Mouse (Mus musculus) embryo, embryonic 10 days (tissue): Measurements from ENCODE around the gene Coa3.
"Not testable (repeated sequence)": the region's sequence is repeated elsewhere in the genome, so short reads cannot be mapped to it uniquely, and the experiment has no call there.

Experiments
- DNase-seq: peaks from one replicate; pipeline ENCODE4 v3.0.0-alpha.2; 2015; ENCODE audit warnings: low spot score

The Coa3 gene

DNA sequence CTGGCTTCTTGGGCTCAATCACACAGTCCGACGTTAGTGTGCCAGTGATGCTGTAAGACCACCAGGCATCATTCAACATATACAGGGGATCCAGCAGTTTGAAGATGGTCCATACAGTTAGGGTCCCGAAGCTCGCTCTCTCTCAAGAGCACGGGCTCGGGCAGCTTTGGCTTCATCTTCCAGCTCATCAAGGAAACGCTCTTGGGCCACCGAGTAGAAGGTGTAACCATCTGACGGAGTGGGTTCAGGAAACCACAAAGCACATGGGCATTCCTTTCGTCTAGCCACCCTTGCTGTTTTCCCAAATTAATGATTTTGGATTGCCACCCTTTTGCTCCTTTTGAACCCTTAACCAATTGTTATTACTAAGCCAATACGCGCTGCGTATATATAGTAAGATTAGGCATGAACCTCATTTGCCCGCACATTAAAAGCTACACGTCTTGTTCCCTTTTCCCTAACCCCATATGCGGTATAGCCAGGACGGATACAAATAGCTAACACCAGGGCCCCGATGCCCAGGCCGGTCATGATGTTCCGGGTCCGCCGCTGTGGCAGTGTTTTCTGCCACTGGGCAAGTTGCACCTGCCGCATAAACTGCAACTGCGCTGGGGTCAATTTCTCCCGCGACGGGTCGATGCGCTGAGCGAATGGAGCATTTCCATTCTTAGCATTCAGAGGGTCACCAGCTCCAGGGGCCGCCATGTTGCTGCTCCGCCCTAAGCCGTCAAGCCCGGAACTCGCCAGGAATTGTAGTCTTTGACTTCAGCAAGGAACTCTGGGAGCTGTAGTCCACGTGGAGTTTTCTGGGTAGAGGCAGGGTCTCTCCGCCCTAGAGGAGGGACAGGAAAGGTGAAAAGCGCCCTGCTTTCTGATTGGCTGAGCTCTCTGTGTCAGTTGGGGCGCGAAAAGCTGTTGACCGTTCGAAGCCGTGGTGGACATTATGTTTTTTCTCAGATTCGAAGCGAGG lies at the start of gene Coa3, which contains the start of gene Cntd1:
TSS of gene Coa3 (minus strand) at position 892 of the 970 bp plus-strand sequence.
TSS of gene Cntd1 (plus strand) at position 790 of the 970 bp plus-strand sequence.
- DNase-seq, result peak; percentile 97

DNA sequence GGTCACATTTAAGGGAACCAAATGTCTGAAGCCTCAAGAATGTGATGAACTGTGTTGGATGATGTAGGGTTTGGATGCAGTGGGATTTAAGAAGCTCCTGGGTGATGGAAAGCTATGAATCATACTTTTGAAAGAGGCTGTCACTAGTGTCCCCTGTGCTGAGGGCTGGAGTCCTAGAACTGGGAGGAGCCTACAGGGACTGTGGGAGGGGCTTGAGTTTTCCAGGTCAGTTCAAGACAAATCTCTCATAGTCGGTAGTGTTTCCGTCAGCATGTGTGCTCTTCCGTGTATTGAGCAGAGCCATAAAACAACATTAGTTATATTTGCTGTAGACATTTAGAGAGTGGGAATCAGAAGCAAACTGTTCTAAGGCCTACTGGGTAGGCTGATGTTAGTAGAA lies 48.4 kb upstream of the Coa3 start:
- DNase-seq, result no peak

DNA sequence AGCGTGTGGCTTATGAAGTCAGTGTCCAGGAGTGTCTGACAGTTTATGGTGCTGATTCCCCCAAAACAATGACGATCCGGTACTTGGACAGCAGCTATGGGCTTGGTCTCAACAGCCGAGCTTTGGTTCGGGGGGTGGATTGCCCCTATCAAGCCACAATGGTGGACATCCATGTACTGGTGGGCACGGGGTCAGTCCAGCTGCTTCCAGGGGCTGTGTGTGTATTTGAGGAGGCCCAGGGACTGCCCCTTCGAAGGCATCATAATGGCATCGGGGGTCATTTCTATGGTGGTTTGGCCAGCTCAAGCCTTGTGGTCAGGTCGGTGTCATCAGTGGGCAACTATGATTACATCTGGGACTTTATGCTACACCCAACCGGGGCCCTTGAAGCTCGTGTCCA lies 47.2 kb upstream of the Coa3 start:
- DNase-seq, result no peak

DNA sequence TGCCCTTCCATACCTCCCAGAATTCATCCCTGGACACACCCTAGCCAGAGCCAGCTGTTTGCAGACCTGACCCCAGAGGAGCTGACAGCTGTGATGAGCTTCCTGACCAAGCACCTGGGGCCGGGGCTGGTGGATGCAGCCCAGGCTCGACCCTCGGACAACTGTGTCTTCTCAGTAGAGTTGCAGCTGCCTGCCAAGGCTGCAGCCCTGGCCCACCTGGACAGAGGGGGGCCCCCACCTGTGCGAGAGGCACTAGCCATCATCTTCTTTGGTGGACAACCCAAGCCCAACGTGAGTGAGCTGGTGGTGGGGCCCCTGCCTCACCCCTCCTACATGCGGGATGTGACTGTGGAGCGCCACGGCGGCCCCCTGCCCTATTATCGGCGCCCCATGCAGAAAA lies 46.3 kb upstream of the Coa3 start:
- DNase-seq, result not testable (repeated sequence)

DNA sequence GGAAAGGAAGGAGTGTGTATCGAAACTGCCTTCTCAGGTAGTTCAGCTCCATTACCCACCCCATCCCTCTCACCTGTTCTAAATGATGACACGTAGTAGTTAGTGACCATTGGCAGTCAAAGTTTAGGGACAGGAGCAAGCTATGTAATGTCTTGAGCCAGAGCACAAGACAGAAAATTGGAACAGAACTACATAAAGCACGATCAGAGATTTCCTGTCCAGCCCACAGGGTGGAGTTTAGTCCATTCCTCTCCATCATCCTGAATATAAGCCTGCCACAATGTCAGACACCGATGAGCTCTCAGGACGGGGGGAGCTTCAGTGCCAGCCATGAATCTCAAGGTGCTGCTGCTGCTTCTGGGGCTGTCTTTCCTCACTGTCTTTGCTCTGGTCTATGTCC lies 45.8 kb upstream of the Coa3 start, which contains the start of gene Aoc2:
TSS of gene Aoc2 (plus strand) at position 301 of the 400 bp plus-strand sequence.
- DNase-seq, result no peak

DNA sequence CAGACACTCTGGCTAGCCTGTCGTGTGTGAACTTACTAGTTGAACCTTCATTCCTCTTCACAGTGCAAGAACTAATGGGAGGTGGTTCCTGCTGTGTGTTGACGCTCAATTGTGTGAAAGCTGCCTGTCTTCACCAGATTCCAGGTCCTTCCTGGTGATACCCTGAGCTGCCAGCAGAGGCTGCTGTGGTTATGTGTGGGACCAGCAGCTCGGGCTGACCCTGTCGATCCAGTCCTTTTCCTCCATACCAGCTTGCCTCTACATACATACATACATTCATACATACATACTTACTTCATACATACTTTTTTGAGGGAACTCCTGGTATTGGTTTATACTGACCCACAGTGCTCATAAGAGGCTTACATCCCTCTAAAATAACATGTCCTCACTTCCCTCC lies 44.7 kb upstream of the Coa3 start:
- peak; percentile 82 for DNase-seq

DNA sequence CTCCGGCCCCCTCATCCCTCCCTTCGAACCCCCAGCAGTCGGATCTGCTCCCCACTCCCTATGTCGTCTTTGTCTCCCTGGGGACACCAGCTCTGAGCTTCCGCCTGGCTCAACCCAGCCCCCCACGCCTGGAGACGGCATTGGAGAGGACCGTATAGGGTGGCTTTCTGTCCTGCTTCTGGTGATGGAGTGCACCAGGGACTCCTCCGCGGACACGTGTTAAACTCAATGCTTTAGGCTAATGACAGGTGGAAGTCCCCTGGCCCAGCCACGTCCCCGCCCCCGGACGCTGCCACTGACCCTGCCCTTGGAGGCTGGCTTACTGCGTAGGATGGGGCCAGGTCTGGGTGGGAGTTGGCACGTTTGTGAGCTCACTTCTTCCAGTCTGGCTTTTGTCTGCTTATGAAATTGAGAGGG lies 37.6 kb upstream of the Coa3 start:
- peak; percentile 43 for DNase-seq

DNA sequence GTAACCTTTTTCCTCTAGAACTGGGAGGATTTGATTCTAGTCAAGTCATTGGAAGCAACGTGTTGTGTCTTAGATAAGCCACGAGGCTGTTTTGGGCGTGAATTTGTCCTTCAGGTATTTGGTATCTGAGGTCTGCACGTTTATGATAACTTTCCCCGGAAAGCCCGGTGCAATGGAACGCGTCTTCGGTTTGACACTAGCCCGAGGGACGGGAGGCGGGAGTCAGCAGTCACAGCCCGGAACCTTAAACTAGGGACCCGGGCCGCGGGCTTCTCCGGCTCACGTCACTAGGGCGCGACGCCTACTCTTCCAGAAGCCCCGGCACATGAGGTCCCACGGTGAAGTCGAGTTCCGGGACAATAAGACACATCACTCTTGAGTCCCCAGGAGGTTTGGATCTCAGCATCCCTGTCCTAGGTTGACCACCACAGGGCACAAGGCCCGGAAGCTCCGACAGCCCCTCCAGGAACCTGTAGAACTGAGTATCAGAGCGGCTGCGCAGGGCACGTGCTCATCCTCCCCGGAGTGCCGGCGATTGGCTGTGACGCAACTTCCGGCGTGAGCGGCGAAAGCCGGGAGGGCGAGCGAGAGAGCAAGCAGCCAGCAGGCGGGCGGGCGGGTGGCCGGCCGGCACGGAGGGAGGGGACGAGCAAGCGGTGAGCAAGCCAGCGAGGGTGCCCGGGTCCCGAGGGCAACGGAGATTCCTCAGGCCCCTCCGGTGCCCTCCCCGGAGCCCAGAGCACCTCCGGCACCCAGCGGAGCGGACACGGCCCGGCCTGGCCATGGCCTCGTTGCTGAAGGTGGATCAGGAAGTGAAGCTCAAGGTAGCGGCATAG lies 37.0 kb upstream of the Coa3 start, which contains the start of gene Psme3:
TSS of gene Psme3 (plus strand) at position 549 of the 836 bp plus-strand sequence.
- peak; percentile 97 for DNase-seq

DNA sequence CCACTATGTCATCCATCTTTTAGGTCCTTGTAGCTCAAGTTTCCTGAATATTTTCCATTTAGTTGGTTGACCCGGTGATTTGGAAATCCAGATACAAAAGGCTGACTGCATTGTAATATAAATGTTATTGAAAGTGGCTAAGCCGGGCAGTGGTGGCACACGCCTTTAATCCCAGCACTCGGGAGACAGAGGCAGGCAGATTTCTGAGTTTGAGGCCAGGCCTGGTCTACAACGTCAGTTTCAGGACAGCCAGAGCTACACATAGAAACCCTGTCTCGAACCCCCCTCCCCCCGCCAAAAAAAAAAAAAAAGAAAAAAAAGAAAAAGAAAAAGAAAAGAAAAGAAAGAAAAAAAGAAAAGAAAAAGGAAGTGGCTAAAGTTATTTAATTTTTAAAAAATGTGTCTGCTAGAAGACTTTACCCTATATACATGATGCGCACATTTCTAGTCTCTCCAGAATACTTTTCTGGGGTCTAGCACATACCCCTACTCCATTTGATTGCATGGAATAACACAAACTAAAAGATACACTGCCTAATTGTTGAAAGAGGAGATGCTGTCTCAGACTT lies 36.3 kb upstream of the Coa3 start:
- DNase-seq, result no peak

DNA sequence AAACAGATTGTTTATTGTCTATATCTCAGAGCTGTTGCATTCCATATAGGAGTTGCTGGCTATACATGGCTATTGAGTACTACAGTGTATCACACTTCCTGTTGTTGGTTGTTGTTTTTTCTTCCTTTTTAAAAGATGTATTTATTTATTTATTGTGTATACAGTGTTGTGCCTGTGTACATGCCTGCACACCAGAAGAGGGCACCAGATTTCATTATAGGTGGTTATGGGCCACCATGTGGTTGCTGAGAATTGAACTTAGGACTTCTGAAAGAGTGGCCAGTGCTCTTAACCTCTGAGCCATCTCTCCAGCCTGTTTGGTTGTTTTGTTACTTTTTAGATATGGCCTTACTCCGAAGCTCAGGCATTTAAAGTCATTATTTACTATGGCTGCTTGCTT lies 35.7 kb upstream of the Coa3 start:
- DNase-seq, result no peak

DNA sequence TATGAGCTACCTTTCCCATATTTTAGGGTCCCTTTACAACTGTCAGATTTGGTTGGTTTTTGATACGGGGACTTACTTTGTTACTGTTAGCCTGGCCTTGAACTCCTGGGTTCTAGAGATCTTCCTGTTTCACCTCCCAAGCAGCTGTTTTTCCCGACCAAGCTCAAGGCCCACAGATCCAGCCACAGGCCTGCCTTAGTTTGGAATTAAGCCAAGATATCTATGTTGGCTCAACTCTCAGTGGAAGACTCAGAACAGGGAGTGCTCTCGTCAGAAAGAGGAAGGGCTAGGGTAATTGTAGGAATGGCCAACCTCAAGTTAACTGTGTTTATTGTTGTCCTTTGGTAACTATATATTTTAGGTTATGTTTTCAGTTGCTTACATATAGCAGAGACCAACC lies 33.2 kb upstream of the Coa3 start:
- no peak for DNase-seq

DNA sequence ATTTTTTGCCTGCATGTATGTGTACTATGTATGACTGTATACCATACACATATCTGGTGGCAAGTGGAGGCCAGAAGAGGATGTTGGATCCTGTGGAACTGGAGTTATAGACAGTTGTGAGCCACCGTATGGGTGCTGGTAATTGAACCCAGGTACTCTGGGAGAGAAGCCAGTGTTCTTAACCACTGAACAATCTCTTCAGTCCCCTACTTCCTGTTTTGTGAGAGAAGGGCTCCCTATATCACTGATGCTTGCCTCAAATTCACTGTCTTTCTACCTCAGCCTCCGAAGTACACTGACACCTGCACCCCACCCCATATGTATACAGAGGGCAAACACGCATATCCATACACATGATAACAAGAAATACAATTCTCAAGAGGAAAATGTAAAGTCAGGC lies 32.2 kb upstream of the Coa3 start:
- DNase-seq, result no peak

DNA sequence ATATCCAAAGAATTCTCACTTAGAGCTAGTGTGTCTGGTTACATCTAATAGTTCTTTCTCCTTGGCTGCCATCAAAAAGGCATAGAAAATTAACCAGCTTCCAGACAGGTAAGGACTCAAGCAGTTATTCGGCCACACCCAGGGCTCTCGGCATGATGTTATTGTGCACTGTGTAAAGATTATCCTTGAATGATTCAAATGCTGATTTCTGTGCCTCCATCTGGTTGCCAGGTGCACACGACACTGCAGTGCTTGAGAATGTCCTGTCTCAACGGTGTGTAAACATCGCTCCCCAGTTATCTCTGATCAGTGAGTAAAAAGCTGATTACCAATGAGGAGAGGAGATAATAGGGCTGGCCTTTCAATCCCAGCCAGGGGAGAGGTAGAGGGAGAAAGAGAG lies 28.8 kb upstream of the Coa3 start:
- DNase-seq, result no peak

DNA sequence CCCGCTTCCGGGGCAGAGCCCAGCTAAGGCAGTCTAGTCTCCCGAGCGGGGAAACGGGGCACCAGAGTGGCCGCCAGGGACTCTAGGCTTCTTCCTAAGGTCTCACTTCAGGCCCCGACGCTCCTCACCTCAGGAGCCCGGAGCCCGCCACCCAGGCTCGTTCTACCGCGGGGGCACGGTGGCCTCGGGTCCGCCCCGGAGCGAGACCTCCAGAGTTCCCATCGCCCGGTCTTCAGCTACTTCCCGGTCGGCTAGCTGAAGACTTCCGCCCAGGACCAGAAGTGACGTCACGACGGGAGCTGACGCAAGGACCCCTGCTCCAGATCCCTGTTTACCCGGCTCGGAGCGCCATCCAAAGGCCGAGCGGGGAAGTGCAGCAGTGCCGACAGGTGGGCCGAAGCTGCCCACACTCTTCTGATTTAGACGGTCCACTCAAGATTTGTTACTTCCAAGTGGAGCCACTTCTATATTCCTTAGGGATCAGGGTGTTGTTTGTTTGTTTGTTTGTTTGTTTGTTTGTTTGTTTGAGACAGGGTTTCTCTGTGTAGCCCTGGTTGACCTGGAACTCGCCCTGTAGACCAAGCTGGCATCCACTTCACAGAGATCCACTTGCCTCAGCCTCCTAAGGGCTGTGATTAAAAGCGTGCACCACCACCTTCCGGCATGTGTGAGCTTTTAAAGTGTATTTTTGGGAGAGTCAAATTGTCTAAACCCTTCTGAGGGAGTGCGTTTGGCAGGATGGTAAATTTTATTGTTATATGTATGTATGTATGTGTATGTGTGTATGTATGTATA lies 23.3 kb upstream of the Coa3 start, which contains the start of gene Becn1:
TSS of gene Becn1 (minus strand) at position 283 of the 795 bp plus-strand sequence.
- peak; percentile 98 for DNase-seq

DNA sequence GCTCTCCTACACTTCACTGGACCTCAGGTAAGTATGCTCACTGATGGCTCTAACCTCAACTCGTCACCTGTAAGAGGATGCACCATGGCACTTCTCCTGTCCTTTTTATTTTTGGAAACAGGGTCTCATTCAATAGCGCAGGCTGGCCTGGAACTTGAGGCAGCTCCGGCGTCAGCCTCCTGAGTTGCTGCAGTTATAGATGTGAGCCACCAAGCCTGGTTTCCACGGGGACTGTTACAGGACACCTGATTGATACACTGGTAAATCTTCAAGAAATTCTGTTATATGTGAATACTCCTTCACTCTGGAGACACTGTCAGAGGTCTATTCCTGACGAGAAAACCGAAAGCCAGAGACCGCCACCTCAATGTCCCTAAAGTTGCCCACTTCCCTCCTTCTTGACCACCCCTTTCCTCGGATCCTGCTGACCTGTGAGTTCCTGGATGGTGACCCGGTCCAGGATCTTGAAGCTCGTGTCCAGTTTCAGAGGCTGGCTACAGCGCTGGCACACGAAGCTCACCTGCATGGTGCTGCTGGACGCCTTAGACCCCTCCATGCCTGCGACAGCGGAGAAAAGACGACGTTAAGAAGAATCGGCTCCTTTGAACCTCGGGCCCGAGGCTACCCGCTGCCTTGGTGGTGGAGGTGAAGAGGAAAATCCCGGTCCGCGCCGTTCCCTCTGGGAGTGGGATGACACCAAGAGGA lies 22.5 kb upstream of the Coa3 start:
- no peak for DNase-seq

DNA sequence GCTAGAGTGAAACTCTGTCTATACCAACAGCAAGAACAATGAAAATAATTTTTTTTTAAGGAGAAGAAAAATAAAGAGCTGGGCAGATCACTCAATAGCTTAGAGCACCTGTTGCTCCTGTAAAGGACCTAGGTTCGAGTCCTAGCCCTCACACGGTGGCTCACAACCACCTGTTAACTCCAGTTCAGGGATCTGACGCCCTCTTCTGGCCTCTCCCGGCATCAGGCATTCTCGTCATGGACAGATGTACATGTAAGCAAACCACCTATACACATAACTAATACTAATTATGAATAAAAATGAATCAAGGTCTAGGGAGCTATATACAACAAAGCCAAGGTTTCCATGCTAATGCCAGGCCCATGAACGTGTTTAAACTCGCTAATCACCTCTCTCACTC lies 22.0 kb upstream of the Coa3 start:
- no peak for DNase-seq

DNA sequence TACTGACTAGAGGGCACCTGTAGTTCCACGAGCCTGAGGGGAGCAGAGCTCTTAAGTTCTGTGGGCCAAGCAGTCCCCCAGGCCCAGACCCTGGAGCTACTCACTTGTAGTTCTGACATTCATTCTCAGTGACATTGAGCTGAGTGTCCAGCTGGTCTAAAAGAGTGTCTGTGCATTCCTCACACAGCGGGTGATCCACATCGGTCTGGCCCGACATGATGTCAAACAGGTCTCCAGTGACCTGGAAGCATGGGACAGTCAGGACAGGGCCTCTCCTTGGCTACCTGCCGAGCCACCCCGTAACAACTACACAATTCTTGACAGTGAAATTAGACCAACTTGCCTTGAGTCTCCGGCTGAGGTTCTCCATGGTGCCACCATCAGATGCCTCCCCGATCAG lies 16.3 kb upstream of the Coa3 start:
- no peak for DNase-seq

DNA sequence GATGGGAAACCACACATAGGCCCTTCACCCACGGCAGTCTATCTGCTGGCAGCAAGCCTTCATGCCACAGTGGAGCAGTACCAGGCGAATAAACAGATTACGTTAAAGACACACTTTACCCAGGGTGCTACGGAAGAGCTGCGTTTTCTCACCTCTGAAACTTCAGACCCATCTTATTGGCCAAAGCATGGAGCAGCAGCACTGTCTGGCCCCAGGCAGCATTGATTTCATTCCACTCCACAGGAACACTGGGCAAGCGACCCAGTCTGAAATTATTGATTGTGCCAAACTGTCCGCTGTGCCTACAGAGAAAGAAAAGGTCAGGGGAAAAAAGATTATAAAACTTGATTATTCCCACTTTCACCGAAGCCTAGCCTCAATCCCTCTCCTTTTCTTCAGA lies 12.3 kb upstream of the Coa3 start:
- DNase-seq, result no peak

DNA sequence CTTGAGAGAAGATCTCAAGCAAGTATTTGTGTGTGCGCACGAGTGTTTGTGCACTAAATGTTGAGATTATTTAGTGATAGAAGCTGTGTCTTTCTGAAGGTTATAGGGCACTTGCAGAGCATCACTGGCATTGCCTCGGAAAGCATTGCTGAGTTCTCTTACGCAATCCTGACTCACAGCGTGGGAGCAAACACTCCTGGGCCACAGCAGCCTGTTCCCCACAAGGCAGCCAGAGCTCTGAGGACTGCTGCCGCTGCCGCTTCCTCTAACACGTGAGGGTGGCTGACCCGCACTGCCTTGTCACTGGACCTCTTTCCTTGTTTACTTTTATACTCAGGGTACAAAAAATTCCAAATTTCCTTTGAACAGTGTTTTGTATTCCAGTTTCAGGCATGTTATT lies 8.4 kb upstream of the Coa3 start:
- no peak for DNase-seq

DNA sequence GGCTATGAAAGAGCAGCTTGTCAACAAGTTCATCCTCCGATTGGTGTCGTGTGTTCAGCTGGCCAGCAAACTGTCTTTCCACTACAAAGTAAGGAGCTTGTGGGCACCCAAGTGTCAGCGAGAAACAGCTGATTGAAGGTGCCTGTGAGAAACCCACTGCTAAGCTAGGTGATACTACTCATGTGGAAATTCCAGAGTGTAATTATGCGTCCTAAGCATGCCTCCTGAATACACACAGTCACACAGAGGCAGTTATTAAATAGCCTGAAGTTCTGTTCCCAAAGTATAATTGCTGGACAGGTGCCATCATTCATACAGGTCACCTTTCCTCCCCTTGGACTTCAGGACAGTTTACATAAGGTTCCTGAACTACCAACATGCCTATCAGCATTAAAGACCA lies 4.9 kb upstream of the Coa3 start:
- DNase-seq, result no peak

DNA sequence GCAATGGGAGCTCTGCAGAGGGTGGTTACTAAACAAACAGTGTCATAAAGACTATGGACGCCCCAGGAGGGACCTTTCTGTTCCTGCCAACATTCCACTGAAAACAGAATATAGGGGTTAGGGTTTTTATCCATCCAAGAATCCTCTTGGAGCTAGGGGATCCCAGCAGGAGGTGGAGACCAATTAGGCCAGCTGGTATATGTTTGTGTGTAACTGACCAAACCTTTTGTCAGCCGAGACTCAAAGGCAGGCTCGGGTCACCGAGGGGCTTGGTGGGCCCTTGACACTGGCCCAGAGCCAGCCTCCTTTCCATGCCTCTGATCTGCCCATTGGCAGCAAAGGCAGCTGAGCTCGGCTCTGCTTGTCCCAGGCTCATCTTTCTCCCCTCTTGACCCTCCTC lies 4.0 kb upstream of the Coa3 start:
- DNase-seq, result peak; percentile 40
